Mouse (Mus musculus) c-Kit-positive CD71-negative TER-119-negative erythroid progenitor cells, embryonic 14.5 days (primary cell): ENCODE measurements at regions not wholly inside any gene's neighbourhood (a gene's known extent, or its start where the extent isn't known, plus 50 kb on each side); places are given as distances from the start of the nearest gene placed in this dataset.
"Not testable (repeated sequence)": the region's sequence is repeated elsewhere in the genome, so short reads cannot be mapped to it uniquely, and the experiment has no call there.

ENCODE experiments used
- DNase-seq: peaks from one replicate; pipeline ENCODE4 v3.0.0-alpha.2; 2013; ENCODE audit warnings: low read depth

GRCm38 (mm10) chr19:27028834-27029233 lies 143.2 kb downstream of the Gm815 start:
- no peak for DNase-seq

GRCm38 (mm10) chr19:27031030-27031700 lies 145.5 kb downstream of the Gm815 start:
- no peak for DNase-seq

- DNase-seq: no peak
Measured at GRCm38 (mm10) chr19:27032621-27033020, 146.9 kb downstream of the Gm815 start.

GRCm38 (mm10) chr19:27038298-27038697 lies 152.6 kb downstream of the Gm815 start:
- no peak for DNase-seq

- no peak for DNase-seq
Measured at GRCm38 (mm10) chr19:27040321-27041025, 154.8 kb downstream of the Gm815 start.

- DNase-seq: no peak
Measured at GRCm38 (mm10) chr19:27066449-27067181, 149.7 kb upstream of the Vldlr start.

GRCm38 (mm10) chr19:27073281-27073680 lies 143.0 kb upstream of the Vldlr start:
- DNase-seq: no peak

- no peak for DNase-seq
Measured at GRCm38 (mm10) chr19:27075019-27075418, 141.3 kb upstream of the Vldlr start.

GRCm38 (mm10) chr19:27076920-27077512 lies 139.3 kb upstream of the Vldlr start:
- no peak for DNase-seq

- no peak for DNase-seq
Measured at GRCm38 (mm10) chr19:27087344-27087743, 128.9 kb upstream of the Vldlr start.

GRCm38 (mm10) chr19:27087833-27088232 lies 128.5 kb upstream of the Vldlr start:
- no peak for DNase-seq

GRCm38 (mm10) chr19:27089099-27089498 lies 127.2 kb upstream of the Vldlr start:
- DNase-seq: no peak

GRCm38 (mm10) chr19:27091603-27092002 lies 124.7 kb upstream of the Vldlr start:
- no peak for DNase-seq

- DNase-seq: no peak
Measured at GRCm38 (mm10) chr19:27094777-27095478, 121.4 kb upstream of the Vldlr start.

- no peak for DNase-seq
Measured at GRCm38 (mm10) chr19:27099921-27100320, 116.4 kb upstream of the Vldlr start.

- DNase-seq: no peak
Measured at GRCm38 (mm10) chr19:27110437-27110836, 105.8 kb upstream of the Vldlr start.

- DNase-seq: no peak
Measured at GRCm38 (mm10) chr19:27120876-27121275, 95.4 kb upstream of the Vldlr start.

GRCm38 (mm10) chr19:27122348-27122747 lies 93.9 kb upstream of the Vldlr start:
- DNase-seq: no peak

- DNase-seq: no peak
Measured at GRCm38 (mm10) chr19:27123334-27123733, 93.0 kb upstream of the Vldlr start.

- peak; percentile 17 for DNase-seq
Measured at GRCm38 (mm10) chr19:27123806-27124469, 92.3 kb upstream of the Vldlr start.

GRCm38 (mm10) chr19:27128501-27128900 lies 87.8 kb upstream of the Vldlr start:
- DNase-seq: not testable (repeated sequence)
